Mouse (Mus musculus) hindbrain, postnatal 0 days (tissue): ENCODE data around the gene Plekhm1. TPM values are rescaled to one million over a fixed set of nuclear protein-coding genes. Genes with fewer than 3 reads are reported as not detected.
"Not testable (repeated sequence)": the region's sequence is repeated elsewhere in the genome, so short reads cannot be mapped to it uniquely, and the experiment has no call there.

Source experiments
- ATAC-seq: fragments of 200-750 bp; cut with Nextera tagmentation; 2 replicates; pipeline ENCODE4 v1.8.0; 2017; ENCODE audit warnings: mild to moderate bottlenecking, moderate TSS enrichment, moderate library complexity
- DNase-seq: peaks from one replicate; pipeline ENCODE4 v3.0.0-alpha.2; 2015; ENCODE audit warnings: low spot score
- H3K27ac ChIP-seq: fragments of 300-500 bp; sonication (generic); 2 replicates; pipeline ENCODE4 v1.5.1; 2014; ENCODE audit warnings: mild to moderate bottlenecking
- H3K27me3 ChIP-seq: fragments of 300-500 bp; sonication (generic); 2 replicates; pipeline ENCODE4 v1.6.1; 2014; ENCODE audit warnings: low read length, mixed read lengths; ENCODE audit not compliant: insufficient read depth
- H3K36me3 ChIP-seq: fragments of 300-500 bp; sonication (generic); 2 replicates; pipeline ENCODE4 v1.6.1; 2014; ENCODE audit warnings: low read length, mixed read lengths; ENCODE audit not compliant: insufficient read depth
- H3K4me1 ChIP-seq: fragments of 300-500 bp; sonication (generic); 2 replicates; pipeline ENCODE4 v1.6.1; 2014; ENCODE audit warnings: antibody characterized with exemption, low read length, mixed read lengths; ENCODE audit not compliant: insufficient read depth
- H3K4me2 ChIP-seq: fragments of 300-500 bp; sonication (generic); 2 replicates; pipeline ENCODE4 v1.6.1; 2014; ENCODE audit warnings: low read depth, mild to moderate bottlenecking, low read length, moderate library complexity, mixed read lengths
- H3K4me3 ChIP-seq: fragments of 300-500 bp; sonication (generic); 2 replicates; pipeline ENCODE4 v1.5.1; 2014; ENCODE audit warnings: low read length
- H3K9ac ChIP-seq: fragments of 300-500 bp; sonication (generic); replicated peaks from 2 replicates; pipeline ENCODE4 v1.6.1; 2014; ENCODE audit warnings: mild to moderate bottlenecking, low read length, moderate library complexity, mixed read lengths
- H3K9me3 ChIP-seq: fragments of 300-500 bp; sonication (generic); 2 replicates; pipeline ENCODE4 v1.6.1; 2016; ENCODE audit warnings: low read length, mixed read lengths
- CTCF ChIP-seq: IDR thresholded peaks from 2 replicates; pipeline ENCODE4 v1.5.1; 2016; ENCODE audit warnings: antibody characterized with exemption, control low read depth, low read depth
- WGBS: fragments of 180-500 bp; shearing (Covaris S2); extraction: QIAGEN DNeasy Blood & Tissue Kit; methylation state at CpG from one replicate; pipeline ENCODE4 v1.1.7; 2014; 5-methylcytosine and 5-hydroxymethylcytosine counted together
- polyA plus RNA-seq: library from polyadenylated mRNA; unstranded; fragments of >200 nt; fragmentation: Nextera tagmentation; extraction: Ambion mirVana; gene quantifications from 2 replicates; pipeline ENCODE4 v1.2.1, GENCODE M21; 2015
- total RNA-seq: library from RNA; depleted of rRNA; stranded (reverse); fragments of >200 nt; gene quantifications from 2 replicates; pipeline ENCODE4 v1.2.3, GENCODE M21; 2014

The Plekhm1 gene
- total and polyA plus RNA-seq, 2 experiments from 2014 or later: 6.3 to 8.2 TPM

- no peak overlapping the region for H3K4me2 ChIP-seq
- 81% methylated on average over 5 of the region's 5 CpGs for WGBS
- H3K9me3 ChIP-seq: no peaks in the 10 kb centered on the region
- TF ChIP-seq CTCF: no peak
- no peak overlapping the region for H3K9ac ChIP-seq
- ATAC-seq (no peak), DNase-seq (no peak)
- H3K27me3 ChIP-seq: no peaks in the 10 kb centered on the region
- no peaks in the 10 kb centered on the region for H3K4me1 ChIP-seq
- no peak overlapping the region for H3K4me3 ChIP-seq
- H3K36me3 ChIP-seq: no peaks in the 10 kb centered on the region
- H3K27ac ChIP-seq: no peak overlapping the region
These were observed 6.7 kb upstream of the Plekhm1 start for GRCm38 (mm10) chr11:103419226-103419625.

- ATAC-seq: no peak
- no peak overlapping the region; the same call in 1 of the 2 replicates for H3K4me3 ChIP-seq
- no peak overlapping the region for H3K9ac ChIP-seq
- DNase-seq: no peak
- H3K4me1 ChIP-seq: peaks cover 12% of the 10 kb centered on the region; the same call in 1 of the 2 replicates
- no peaks in the 10 kb centered on the region for H3K9me3 ChIP-seq
- no peaks in the 10 kb centered on the region for H3K36me3 ChIP-seq
- no peak for TF ChIP-seq CTCF
- H3K27me3 ChIP-seq: no peaks in the 10 kb centered on the region
- H3K27ac ChIP-seq: no peak overlapping the region
- 92% methylated on average over 1 of the region's 1 CpGs for WGBS
- peak overlapping the region; percentile 74 for H3K4me2 ChIP-seq
These were observed 1.0 kb upstream of the Plekhm1 start for GRCm38 (mm10) chr11:103413516-103413915.

GRCm38 (mm10) chr11:103412950-103413423 lies 500 bp upstream of the Plekhm1 start:
- Histone ChIP-seq H3K36me3 (no peaks in the 10 kb centered on the region), H3K4me2 (peak overlapping the region; percentile 74), H3K9ac (peak overlapping the region; percentile 71), H3K27me3 (no peaks in the 10 kb centered on the region), H3K4me3 (peak overlapping the region; percentile 78), H3K9me3 (no peaks in the 10 kb centered on the region), H3K27ac (peak overlapping the region; percentile 65), H3K4me1 (peaks cover 12% of the 10 kb centered on the region; the same call in 1 of the 2 replicates)
- no peak for DNase-seq
- peak; percentile 37; the same call in 1 of the 2 replicates for ATAC-seq
- 3% methylated on average over 14 of the region's 14 CpGs for WGBS
- no peak for TF ChIP-seq CTCF

GRCm38 (mm10) chr11:103411301-103411700 lies 1.2 kb downstream of the Plekhm1 start:
- DNase-seq (no peak), ATAC-seq (no peak)
- Histone ChIP-seq H3K4me2 (peak overlapping the region; percentile 74; the same call in 1 of the 2 replicates), H3K4me3 (no peak overlapping the region; the same call in 1 of the 2 replicates), H3K27me3 (no peaks in the 10 kb centered on the region), H3K9ac (no peak overlapping the region), H3K9me3 (no peaks in the 10 kb centered on the region), H3K27ac (no peak overlapping the region), H3K4me1 (peaks cover 12% of the 10 kb centered on the region; the same call in 1 of the 2 replicates), H3K36me3 (peaks cover 2% of the 10 kb centered on the region; the same call in 1 of the 2 replicates)
- TF ChIP-seq CTCF: 0 out of 2 replicates have a peak, but pooled peaks have one; percentile 10
- 84% methylated on average over 1 of the region's 1 CpGs for WGBS

- no peak overlapping the region for H3K9ac ChIP-seq
- ATAC-seq (no peak), DNase-seq (no peak)
- TF ChIP-seq CTCF: no peak
- H3K4me1 ChIP-seq: peaks cover 12% of the 10 kb centered on the region; the same call in 1 of the 2 replicates
- H3K9me3 ChIP-seq: no peaks in the 10 kb centered on the region
- no peak overlapping the region for H3K4me3 ChIP-seq
- H3K36me3 ChIP-seq: peaks cover 3% of the 10 kb centered on the region; the same call in 1 of the 2 replicates
- 94% methylated on average over 13 of the region's 13 CpGs for WGBS
- H3K27me3 ChIP-seq: no peaks in the 10 kb centered on the region
- no peak overlapping the region for H3K27ac ChIP-seq
- no peak overlapping the region for H3K4me2 ChIP-seq
These were observed 3.6 kb downstream of the Plekhm1 start for GRCm38 (mm10) chr11:103408880-103409279.

GRCm38 (mm10) chr11:103407136-103407535 lies 5.4 kb downstream of the Plekhm1 start:
- not testable (repeated sequence) for ATAC-seq
- WGBS: 60% methylated on average over 5 of the region's 5 CpGs

GRCm38 (mm10) chr11:103406551-103406950 lies 5.9 kb downstream of the Plekhm1 start:
- H3K9me3 ChIP-seq: no peaks in the 10 kb centered on the region
- TF ChIP-seq CTCF: no peak
- H3K27me3 ChIP-seq: no peaks in the 10 kb centered on the region
- no peak overlapping the region for H3K9ac ChIP-seq
- H3K4me1 ChIP-seq: peaks cover 8% of the 10 kb centered on the region; the same call in 1 of the 2 replicates
- no peak overlapping the region for H3K4me3 ChIP-seq
- DNase-seq (no peak), ATAC-seq (no peak)
- no peak overlapping the region for H3K27ac ChIP-seq
- H3K36me3 ChIP-seq: peaks cover 3% of the 10 kb centered on the region; the same call in 1 of the 2 replicates
- 78% methylated on average over 7 of the region's 7 CpGs for WGBS
- H3K4me2 ChIP-seq: no peak overlapping the region

More at GRCm38 (mm10) chr11:103407136-103407535, 5.4 kb downstream of the Plekhm1 start:
- not testable (repeated sequence) for H3K9ac ChIP-seq, H3K27ac ChIP-seq, H3K9me3 ChIP-seq, H3K36me3 ChIP-seq, H3K4me3 ChIP-seq, H3K27me3 ChIP-seq, H3K4me2 ChIP-seq, DNase-seq
- H3K4me1 ChIP-seq: peaks cover 12% of the 10 kb centered on the region; the same call in 1 of the 2 replicates
